ENCODE assay signal across 8 mouse cellular contexts in the genomic region with DNA sequence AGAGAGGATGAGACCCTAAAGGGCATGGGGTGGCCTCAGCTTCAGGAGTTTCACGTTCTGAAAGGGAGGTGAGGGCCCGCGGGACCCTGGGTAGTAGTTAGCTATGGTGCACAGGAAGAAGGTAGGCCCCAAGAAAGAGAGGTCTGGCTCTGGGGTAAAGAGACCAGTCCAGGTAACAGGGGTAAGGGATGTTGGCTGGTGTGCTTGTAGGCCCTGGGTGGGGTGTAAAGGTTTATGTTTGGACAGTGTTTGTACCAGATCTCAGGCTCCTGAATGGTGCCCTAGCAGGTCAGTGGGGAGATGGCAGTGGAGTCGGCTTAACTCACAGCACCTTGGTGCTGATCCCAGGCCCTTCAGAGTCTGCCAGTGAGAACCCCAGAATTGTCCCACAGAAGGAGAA. TPM values are rescaled to one million over a fixed set of nuclear protein-coding genes. Genes with fewer than 3 reads are reported as not detected.
DNase-seq lines count a peak whose midpoint lies in the region; ATAC-seq and TF ChIP-seq lines count a peak whose summit lies in the region.

No protein-coding gene starts in this region.

- dilution Hi-C loops in CH12.LX (cut with MboI; ENCODE audit: extremely low pct_ligation_motif_present, extremely low pct_unique_long_range_greater_than_20kb, low sequenced_read_pairs) = no loop called here

- H3K9me3 ChIP-seq in CH12.LX (replicated peaks; ENCODE audit: low read length) = no peaks in the 10 kb centered on the region
- no peaks in the 10 kb centered on the region for H3K9me3 ChIP-seq in intestine, embryonic 16.5 days (ENCODE audit: control insufficient read depth, low read length)

- H3K4me1 ChIP-seq in heart, adult 2 months (ENCODE audit: control insufficient read depth, insufficient read depth, low read length) = peaks cover 10% of the 10 kb centered on the region
- peaks cover 28 to 44% of the 10 kb centered on the region in 2 experiments for H3K4me1 ChIP-seq in CH12.LX (ENCODE audit: control insufficient read depth in 1 of 2, insufficient read depth in 2 of 2)
- H3K4me1 ChIP-seq in embryonic fibroblast, embryonic 13.5 days (ENCODE audit: control insufficient read depth, insufficient read depth, low read length) = peaks cover 4% of the 10 kb centered on the region; the same call in 1 of the 2 replicates
- peaks cover 26% of the 10 kb centered on the region for H3K4me1 ChIP-seq in intestine, embryonic 16.5 days (ENCODE audit: control insufficient read depth, insufficient read depth, low read length)

- TF ChIP-seq RAD21 in CH12.LX (IDR thresholded peaks at IDR 0.05; ENCODE audit: low read depth, low read length) = no peak

- peak overlapping the region; percentile 24 for H3ac ChIP-seq in myocyte (ENCODE audit: control insufficient read depth, insufficient read length)

- ATAC-seq in intestine, embryonic 16.5 days = no peak
- ATAC-seq in frontal cortex, adult (ENCODE audit: low TSS enrichment) = no peak

- no peak for TF ChIP-seq EP300 in heart, adult 2 months (IDR thresholded peaks at IDR 0.05; ENCODE audit: insufficient read depth, low read depth, low read length)
- no peak for TF ChIP-seq EP300 in CH12.LX (IDR thresholded peaks at IDR 0.05; ENCODE audit: low read length)

- H3K4me3 ChIP-seq in heart, adult 2 months = peak overlapping the region; percentile 64
- H3K4me3 ChIP-seq in CH12.LX (replicated peaks in 1 of 3; ENCODE audit: low read depth in 2 of 3, low read length in 2 of 3, poor library complexity in 1 of 3) (peak overlapping the region; percentile 77 to 97 (median 93)), myocyte (peak overlapping the region; percentile 84)
- H3K4me3 ChIP-seq in embryonic fibroblast, embryonic 13.5 days (ENCODE audit: insufficient read depth, low read length) = peak overlapping the region; percentile 83
- H3K4me3 ChIP-seq in intestine, embryonic 16.5 days (ENCODE audit: low read length) = peak overlapping the region; percentile 87

- intact Hi-C loops in heart, adult 2 months (cut with DNase I) = no loop called here

- no peaks in the 10 kb centered on the region for H3K36me3 ChIP-seq in heart, adult 2 months (ENCODE audit: control insufficient read depth, insufficient read depth, low read length)
- peaks cover 30 to 36% of the 10 kb centered on the region in 2 experiments for H3K36me3 ChIP-seq in CH12.LX (replicated peaks in 1 of 2; ENCODE audit: control insufficient read depth in 1 of 2, insufficient read depth in 1 of 2, low read length in 1 of 2)
- H3K36me3 ChIP-seq in intestine, embryonic 16.5 days (ENCODE audit: control insufficient read depth, insufficient read depth, low read length) = peaks cover 2% of the 10 kb centered on the region
- H3K36me3 ChIP-seq in myocyte (ENCODE audit: control insufficient read depth, insufficient read depth) = no peaks in the 10 kb centered on the region

- in situ Hi-C loops in CH12.LX (cut with MboI; ENCODE audit: low pct_ligation_motif_present, low pct_unique_long_range_greater_than_20kb, low sequenced_read_pairs) = no loop called here

- H3K27ac ChIP-seq in heart, adult 2 months = peak overlapping the region; percentile 93
- H3K27ac ChIP-seq in CH12.LX (ENCODE audit: insufficient read depth, low read depth) = peak overlapping the region; percentile 74
- H3K27ac ChIP-seq in embryonic fibroblast, embryonic 13.5 days (ENCODE audit: insufficient read depth, low read length) = peak overlapping the region; percentile 45
- H3K27ac ChIP-seq in intestine, embryonic 16.5 days (ENCODE audit: low read length) = peak overlapping the region; percentile 17

- H3K4me2 ChIP-seq in CH12.LX (ENCODE audit: insufficient read depth, low read depth, poor library complexity, severe bottlenecking) (peak overlapping the region; percentile 90), myocyte (ENCODE audit: low read depth) (peak overlapping the region; percentile 92)
- H3K4me2 ChIP-seq in intestine, embryonic 16.5 days (ENCODE audit: low read depth, low read length) = peak overlapping the region; percentile 80

- H3K79me2 ChIP-seq in heart, adult 2 months (replicated peaks; ENCODE audit: control insufficient read depth, insufficient read depth, low read length) = peaks cover 13% of the 10 kb centered on the region
- H3K79me2 ChIP-seq in CH12.LX (replicated peaks; ENCODE audit: control insufficient read depth, extremely low read depth, insufficient read depth, poor library complexity, severe bottlenecking) (0 out of 2 replicates have a peak, but pooled peaks cover 2% of the 10 kb centered on the region), myocyte (ENCODE audit: control insufficient read depth, insufficient read depth) (peaks cover 17% of the 10 kb centered on the region)

- TF ChIP-seq CTCF in heart, adult 2 months (IDR thresholded peaks at IDR 0.05) = no peak
- TF ChIP-seq CTCF in CH12.LX (conservative IDR thresholded peaks at IDR 0.05 in 1 of 2, IDR thresholded peaks at IDR 0.05 in 1 of 2; ENCODE audit: low read depth in 2 of 2, low read length in 2 of 2) = no peak
- no peak for TF ChIP-seq CTCF in embryonic fibroblast, embryonic 13.5 days (IDR thresholded peaks at IDR 0.05; ENCODE audit: borderline replicate concordance, insufficient read depth, low read length)

- peak; percentile 26 to 46 for DNase-seq in heart, adult 2 months
- DNase-seq in heart, adult 8-10 months (ENCODE audit: low spot score) = no peak
- no peak for DNase-seq in CH12.LX (ENCODE audit: extremely low read depth)
- no peak for DNase-seq in retina, embryonic 14.5 days (ENCODE audit: low spot score)

- WGBS in heart, adult 2 months = 13% methylated on average over 4 of the region's 4 CpGs
- WGBS in intestine, embryonic 16.5 days = 42% methylated on average over 4 of the region's 4 CpGs

- H3K9ac ChIP-seq in heart, adult 2 months (ENCODE audit: low read depth, low read length) = peak overlapping the region; percentile 86
- H3K9ac ChIP-seq in CH12.LX (ENCODE audit: insufficient read depth, low read depth) = peak overlapping the region; percentile 91
- H3K9ac ChIP-seq in intestine, embryonic 16.5 days (ENCODE audit: low read depth, low read length) = peak overlapping the region; percentile 94

- no peak for TF ChIP-seq POLR2A in heart, adult 2 months (IDR thresholded peaks at IDR 0.05; ENCODE audit: insufficient read depth, low read depth, low read length)
- TF ChIP-seq POLR2A in CH12.LX (IDR thresholded peaks at IDR 0.05; ENCODE audit: low read depth, low read length) = no peak
- no peak for TF ChIP-seq POLR2A in embryonic fibroblast, embryonic 13.5 days (IDR thresholded peaks at IDR 0.05; ENCODE audit: low read depth, low read length)
- no peak for TF ChIP-seq POLR2A in myocyte (IDR thresholded peaks at IDR 0.05; ENCODE audit: insufficient read length, low read depth)

- H3K27me3 ChIP-seq in heart, adult 2 months (ENCODE audit: control insufficient read depth, insufficient read depth, low read length) = no peaks in the 10 kb centered on the region
- H3K27me3 ChIP-seq in CH12.LX (replicated peaks) = no peaks in the 10 kb centered on the region
- no peaks in the 10 kb centered on the region for H3K27me3 ChIP-seq in intestine, embryonic 16.5 days (replicated peaks; ENCODE audit: control insufficient read depth, insufficient read depth, low read length)
- no peaks in the 10 kb centered on the region for H3K27me3 ChIP-seq in myocyte (ENCODE audit: control insufficient read depth, insufficient read depth, insufficient read length)

RNA-seq across cellular contexts. Expression of gene Cic, which starts 1.5 kb away (rescaled TPM):
- 10 to 100 TPM; 62.8 to 62.9 TPM for total RNA-seq in heart, adult 2 months (2021)
- 37.7 and 41.6 TPM in 2 replicates for polyA plus RNA-seq in heart, adult 2 months (2012; rRNA removed)
- total RNA-seq in heart, adult 8-10 months (2022) = 10 to 100 TPM; 52.0 to 71.5 (median 59.6) TPM
- total RNA-seq in CH12.LX (2012; rRNA removed) (17.5 and 21.7 TPM in 2 replicates), CH12.LX (2014; rRNA removed) (2.2 and 2.5 TPM in 2 replicates)
- polyA plus RNA-seq in CH12.LX (2012; ENCODE audit: insufficient read length, low read depth) (31.2 and 34.5 TPM in 2 replicates), myocyte (2012; fragmentation: generic; extraction: Trizol) (65.8 TPM)
- polyA plus RNA-seq in embryonic fibroblast, embryonic 13.5 days (2011; ENCODE audit: insufficient read length, low read depth, missing spikeins) = 138 and 152 TPM in 2 replicates
- polyA plus RNA-seq in intestine, embryonic 16.5 days (2015; fragmentation: Nextera tagmentation; extraction: Ambion mirVana) = 17.3 and 19.9 TPM in 2 replicates

RNA-seq across cellular contexts. Expression of gene Erf, which starts 18.5 kb away (rescaled TPM):
- total RNA-seq in heart, adult 2 months (2021) = 10 to 100 TPM; 16.5 to 21.2 TPM
- 11.9 and 17.1 TPM in 2 replicates for polyA plus RNA-seq in heart, adult 2 months (2012; rRNA removed)
- 10 to 100 TPM; 17.2 to 22.5 (median 21.2) TPM for total RNA-seq in heart, adult 8-10 months (2022)
- total RNA-seq in CH12.LX (2012; rRNA removed) (13.0 and 13.2 TPM in 2 replicates), CH12.LX (2014; rRNA removed) (6.1 and 7.1 TPM in 2 replicates)
- polyA plus RNA-seq in CH12.LX (2012; ENCODE audit: insufficient read length, low read depth) (15.2 and 15.4 TPM in 2 replicates), myocyte (2012; fragmentation: generic; extraction: Trizol) (42.5 TPM)
- polyA plus RNA-seq in embryonic fibroblast, embryonic 13.5 days (2011; ENCODE audit: insufficient read length, low read depth, missing spikeins) = 64.5 and 70.9 TPM in 2 replicates
- polyA plus RNA-seq in intestine, embryonic 16.5 days (2015; fragmentation: Nextera tagmentation; extraction: Ambion mirVana) = 6.6 and 7.9 TPM in 2 replicates

RNA-seq across cellular contexts. Expression of gene Pafah1b3, which starts 28.8 kb away (rescaled TPM):
- total RNA-seq in heart, adult 2 months (2021) = 1 to 10 TPM; 2.4 to 3.1 TPM
- 6.6 and 9.3 TPM in 2 replicates for polyA plus RNA-seq in heart, adult 2 months (2012; rRNA removed)
- total RNA-seq in heart, adult 8-10 months (2022) = 1 to 10 TPM; 3.9 to 4.6 (median 3.9) TPM
- total RNA-seq in CH12.LX (2012; rRNA removed) (22.7 and 50.2 TPM in 2 replicates), CH12.LX (2014; rRNA removed) (9.7 and 17.6 TPM in 2 replicates)
- polyA plus RNA-seq in CH12.LX (2012; ENCODE audit: insufficient read length, low read depth) (5.9 TPM in 2 replicates), myocyte (2012; fragmentation: generic; extraction: Trizol) (54.0 TPM)
- 46.2 and 48.8 TPM in 2 replicates for polyA plus RNA-seq in embryonic fibroblast, embryonic 13.5 days (2011; ENCODE audit: insufficient read length, low read depth, missing spikeins)
- polyA plus RNA-seq in intestine, embryonic 16.5 days (2015; fragmentation: Nextera tagmentation; extraction: Ambion mirVana) = 175 and 180 TPM in 2 replicates

RNA-seq across cellular contexts. Expression of gene Gsk3a, which starts 31.4 kb away (rescaled TPM):
- total RNA-seq in heart, adult 2 months (2021) = 10 to 100 TPM; 61.7 to 69.4 TPM
- 105 and 123 TPM in 2 replicates for polyA plus RNA-seq in heart, adult 2 months (2012; rRNA removed)
- 10 to 100 TPM; 66.1 to 71.3 (median 68.3) TPM for total RNA-seq in heart, adult 8-10 months (2022)
- 47.5 and 55.1 TPM in 2 replicates for total RNA-seq in CH12.LX (2012; rRNA removed)
- total RNA-seq in CH12.LX (2014; rRNA removed) = 44.1 and 45.8 TPM in 2 replicates
- polyA plus RNA-seq in CH12.LX (2012; ENCODE audit: insufficient read length, low read depth) = 72.2 and 76.1 TPM in 2 replicates
- polyA plus RNA-seq in embryonic fibroblast, embryonic 13.5 days (2011; ENCODE audit: insufficient read length, low read depth, missing spikeins) = 70.6 and 72.5 TPM in 2 replicates
- 4.0 and 5.9 TPM in 2 replicates for polyA plus RNA-seq in intestine, embryonic 16.5 days (2015; fragmentation: Nextera tagmentation; extraction: Ambion mirVana)
- 69.4 TPM for polyA plus RNA-seq in myocyte (2012; fragmentation: generic; extraction: Trizol)

RNA-seq across cellular contexts. Expression of gene Prr19, which starts 32.2 kb away (rescaled TPM):
- total RNA-seq in heart, adult 2 months (2021) = not detected
- not detected in 2 replicates for polyA plus RNA-seq in heart, adult 2 months (2012; rRNA removed)
- not detected for total RNA-seq in heart, adult 8-10 months (2022)
- total RNA-seq in CH12.LX (2012; rRNA removed) = not detected in 2 replicates
- not detected in 2 replicates for total RNA-seq in CH12.LX (2014; rRNA removed)
- not detected in 2 replicates for polyA plus RNA-seq in CH12.LX (2012; ENCODE audit: insufficient read length, low read depth)
- not detected in 2 replicates for polyA plus RNA-seq in embryonic fibroblast, embryonic 13.5 days (2011; ENCODE audit: insufficient read length, low read depth, missing spikeins)
- polyA plus RNA-seq in intestine, embryonic 16.5 days (2015; fragmentation: Nextera tagmentation; extraction: Ambion mirVana) = 0.56 and 0.93 TPM in 2 replicates
- polyA plus RNA-seq in myocyte (2012; fragmentation: generic; extraction: Trizol) = not detected

Comparison
In these comparisons a context has a peak if more than half of its experiments do, and no peak if none do; other contexts are left out.
1. DNase-seq: peak in heart, adult 2 months (2 of 2); none in heart, adult 8-10 months (single experiment), CH12.LX (single experiment) and retina, embryonic 14.5 days (single experiment).
2. H3K27ac ChIP-seq: peak in every context shown above with its lines; median percentile 93 in heart, adult 2 months; 74 in CH12.LX; 45 in embryonic fibroblast, embryonic 13.5 days; 17 in intestine, embryonic 16.5 days.
3. Peak in every context shown above with its lines, with median percentiles within 50 percentile points of each other: H3K4me3 ChIP-seq, H3K9ac ChIP-seq and H3K4me2 ChIP-seq.